Mouse (Mus musculus) gastrocnemius, adult 2 months (tissue): ENCODE data around the gene Gm20671. TPM values are rescaled to one million over a fixed set of nuclear protein-coding genes. Genes with fewer than 3 reads are reported as not detected.

ENCODE experiments used
- DNase-seq: peaks from one replicate; pipeline ENCODE4 v3.0.0; 2022
- H3K27ac ChIP-seq: fragments of 200-600 bp; 2 replicates; pipeline ENCODE4 v1.8.1; 2022; ENCODE audit warnings: mild to moderate bottlenecking
- H3K4me3 ChIP-seq: fragments of 200-600 bp; 2 replicates; pipeline ENCODE4 v1.8.1; 2022; ENCODE audit warnings: mild to moderate bottlenecking, moderate library complexity
- CTCF ChIP-seq: fragments of 200-600 bp; IDR thresholded peaks from 2 replicates; pipeline ENCODE4 v1.8.1; 2022; ENCODE audit warnings: antibody characterized with exemption, mild to moderate bottlenecking, moderate library complexity
- intact Hi-C: fragments of 180-260 bp; cut with DNase I; formaldehyde crosslinking; loops from one replicate; pipeline ENCODE4 v1.15.1; 2025
- total RNA-seq, 2 experiments: library from RNA; stranded (reverse); gene quantifications; 2 replicates each; pipeline ENCODE4 v1.2.3; 2021

The Gm20671 gene
- total RNA-seq, 2 experiments from 2014 or later: not detected

DNA sequence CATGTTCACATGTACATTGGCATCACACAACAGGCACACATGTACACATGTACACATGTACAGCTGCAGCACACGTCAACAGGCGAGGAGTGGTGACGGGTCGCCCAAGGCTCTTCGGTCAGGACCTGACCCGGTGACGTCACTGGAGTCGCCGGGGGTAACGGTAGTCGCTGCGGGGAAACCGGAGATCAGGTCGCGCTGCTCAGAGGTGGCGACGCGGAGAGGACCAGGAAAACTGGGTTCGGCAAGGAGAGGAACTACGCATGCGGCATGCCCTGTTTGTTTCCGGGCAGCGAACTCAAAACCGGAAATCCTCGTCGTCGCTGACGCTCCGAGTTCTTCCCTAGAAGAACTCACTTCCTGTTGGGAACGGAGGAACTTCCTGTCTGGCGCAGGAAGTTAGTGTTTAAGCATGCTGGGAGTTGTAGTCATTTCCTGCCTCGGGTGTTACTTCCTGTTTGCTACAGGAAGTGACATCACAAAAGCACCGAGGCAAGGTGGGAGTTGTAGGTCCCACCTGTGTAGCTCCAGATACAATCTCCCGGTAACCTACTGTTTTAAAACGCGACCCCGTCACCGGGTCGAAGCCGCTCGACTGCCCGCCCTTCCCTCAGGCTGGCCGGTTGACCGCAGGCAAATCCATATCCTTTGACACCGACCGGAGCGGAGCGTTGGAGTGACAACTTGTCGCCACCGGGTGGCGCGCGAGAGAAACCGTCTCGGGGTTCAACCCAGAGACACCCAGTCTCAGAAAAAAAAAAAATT lies 113.0 kb downstream of the Gm20671 start:
- TF ChIP-seq CTCF: peak; percentile 90
- intact Hi-C loops: loop anchor here (1.0 to 10.0 kb wide), 4 partner anchors 32 to 318 kb away; partner anchors contain the start of gene Prr14l
- DNase-seq: peak; percentile 89
- Histone ChIP-seq H3K4me3 (peak overlapping the region; percentile 86), H3K27ac (peak overlapping the region; percentile 93)

DNA sequence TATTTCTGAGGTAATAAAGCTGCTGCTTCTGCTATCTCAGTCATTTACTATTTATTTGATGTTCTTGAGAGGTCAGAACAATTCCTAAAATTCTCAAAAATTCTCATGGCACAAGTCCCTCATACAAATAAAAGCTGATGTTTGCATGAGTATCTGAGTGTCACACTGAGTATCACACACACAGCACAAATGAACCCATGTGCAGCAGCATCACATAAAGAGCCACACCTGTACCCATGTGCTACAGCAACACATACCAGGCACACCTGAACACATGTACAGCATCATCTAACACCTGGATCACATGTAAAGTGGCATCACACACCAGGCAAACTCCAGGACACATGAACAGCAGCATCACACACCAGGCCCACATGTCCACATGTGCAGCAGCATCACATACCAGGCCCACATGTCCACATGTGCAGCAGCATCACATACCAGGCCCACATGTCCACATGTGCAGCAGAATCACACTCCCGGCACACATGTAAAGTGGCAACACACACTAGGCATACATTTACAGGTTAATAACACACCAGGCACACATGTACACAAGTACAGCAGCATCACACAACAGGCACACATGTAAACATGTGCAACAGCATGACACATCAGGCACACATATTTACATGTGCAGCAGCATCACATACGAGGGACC lies 113.7 kb downstream of the Gm20671 start:
- TF ChIP-seq CTCF: no peak
- intact Hi-C loops: loop anchor here (5.0 to 10.0 kb wide), 3 partner anchors 126 to 319 kb away; partner anchors contain the start of gene Prr14l
- peak overlapping the region; percentile 93 for H3K27ac ChIP-seq
- no peak for DNase-seq
- peak overlapping the region; percentile 86 for H3K4me3 ChIP-seq

DNA sequence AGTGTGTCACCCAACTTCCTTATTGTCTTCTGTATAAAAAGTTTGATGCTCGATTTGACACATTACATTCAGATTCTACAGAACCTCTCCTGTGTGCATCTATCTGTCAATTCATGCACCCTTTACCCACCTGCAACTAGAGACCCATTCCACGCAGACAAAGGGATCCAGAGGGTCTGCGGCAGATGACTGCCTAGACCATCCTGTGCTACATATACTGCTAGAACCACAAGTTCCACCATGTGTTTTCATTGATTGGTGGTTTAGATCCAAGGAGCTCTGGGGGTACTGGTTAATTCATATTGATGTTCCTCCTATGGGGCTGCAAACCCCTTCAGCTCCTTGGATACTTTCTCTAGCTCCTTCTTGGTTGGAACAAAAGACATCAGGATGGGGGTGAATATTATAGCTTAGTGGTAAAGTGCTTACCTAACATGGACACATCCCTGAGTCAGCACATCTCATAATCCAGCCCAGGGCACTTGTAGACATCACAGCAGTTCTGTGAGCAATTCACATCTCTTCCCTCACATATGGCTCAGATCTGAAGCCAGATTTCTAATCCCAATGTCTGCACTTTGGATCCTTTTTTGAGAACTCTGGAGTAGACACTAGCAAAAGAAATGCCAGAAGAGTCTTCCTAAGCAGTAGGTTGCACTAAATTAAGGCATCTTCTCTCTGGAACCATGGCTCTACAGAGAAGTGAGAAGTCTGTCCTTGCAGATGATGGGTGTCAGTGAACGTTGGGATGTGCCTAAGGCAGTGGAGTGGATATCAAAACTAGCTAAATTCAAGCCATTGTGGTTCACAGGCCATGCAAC lies 114.5 kb downstream of the Gm20671 start:
- Histone ChIP-seq H3K4me3 (peak overlapping the region; percentile 86), H3K27ac (no peak overlapping the region)
- intact Hi-C loops: loop anchor here (5.0 to 10.0 kb wide), 3 partner anchors 125 to 320 kb away; partner anchors contain the start of gene Prr14l
- no peak for TF ChIP-seq CTCF
- no peak for DNase-seq

GRCm38 (mm10) chr5:32711485-32711884 lies 115.4 kb downstream of the Gm20671 start:
- TF ChIP-seq CTCF: no peak
- no peak overlapping the region for H3K4me3 ChIP-seq
- no peak overlapping the region for H3K27ac ChIP-seq
- intact Hi-C loops: loop anchor here (5.0 to 10.0 kb wide), 3 partner anchors 124 to 321 kb away; partner anchors contain the start of gene Prr14l
- no peak for DNase-seq

DNA sequence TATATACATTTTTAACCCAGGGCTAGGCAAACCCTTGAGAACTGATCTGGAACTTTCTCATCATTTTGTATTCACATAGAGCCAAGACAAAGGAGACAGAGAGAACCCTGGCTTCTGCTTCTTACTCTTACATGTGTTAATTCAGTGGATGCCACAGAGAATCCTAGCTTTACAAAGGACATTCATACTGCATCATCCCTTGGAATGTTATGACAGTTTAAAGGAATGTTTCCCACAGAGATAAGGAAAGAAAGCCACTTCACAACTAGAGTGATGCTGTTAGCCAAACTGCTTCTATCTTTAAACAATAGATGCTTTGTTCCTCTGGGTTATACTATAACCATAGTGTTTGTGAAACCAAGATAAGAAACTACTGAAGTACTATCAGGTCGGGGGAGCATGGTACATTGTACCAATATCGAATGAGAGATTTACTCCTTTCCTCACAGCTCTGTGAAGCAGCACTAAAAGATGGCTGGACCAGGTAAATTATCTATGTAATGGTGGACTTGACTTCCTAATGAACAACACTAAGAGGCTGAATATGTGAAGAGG lies 120.6 kb downstream of the Gm20671 start:
- DNase-seq: no peak
- no peak overlapping the region for H3K27ac ChIP-seq
- TF ChIP-seq CTCF: no peak
- intact Hi-C loops: no loop called here
- H3K4me3 ChIP-seq: no peak overlapping the region

- no peak for DNase-seq
- intact Hi-C loops: no loop called here
- Histone ChIP-seq H3K27ac (no peak overlapping the region), H3K4me3 (no peak overlapping the region)
- no peak for TF ChIP-seq CTCF
Observed at GRCm38 (mm10) chr5:32697208-32697867, 129.6 kb downstream of the Gm20671 start.

DNA sequence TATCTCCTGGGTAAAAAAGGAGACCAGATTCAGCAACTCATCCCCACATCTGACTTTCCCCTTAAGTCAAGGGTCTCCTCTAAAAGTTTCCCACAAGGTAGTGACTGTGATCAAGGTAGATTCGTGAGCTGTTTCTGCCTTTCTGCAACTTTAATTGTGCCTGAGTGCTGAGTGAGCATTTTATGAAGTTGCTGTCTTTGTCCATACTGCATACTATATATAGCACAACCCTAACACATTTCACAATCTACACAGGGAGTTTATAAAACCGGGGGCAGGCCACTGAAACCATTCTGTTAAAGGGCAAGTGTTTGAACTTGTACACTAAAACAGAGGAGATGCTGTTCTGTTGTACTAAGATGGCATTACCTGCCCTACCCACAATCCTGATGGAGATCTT lies 133.5 kb downstream of the Gm20671 start:
- intact Hi-C loops: no loop called here

More for the DNA sequence above, 133.5 kb downstream of the Gm20671 start:
- TF ChIP-seq CTCF: no peak
- H3K4me3 ChIP-seq: no peak overlapping the region
- H3K27ac ChIP-seq: no peak overlapping the region
- DNase-seq: no peak

Other genes with a start within 250 kb of the Gm20671 start
- 1 to 10 TPM; 9.1 to 9.8 TPM for gene Yes1, start 215.9 kb downstream of the Gm20671 start, total RNA-seq
- gene Pisd, start 41.5 kb downstream of the Gm20671 start, total RNA-seq: 10 to 100 TPM; 10.5 to 15.8 TPM
- 1 to 10 TPM; 4.3 to 6.2 TPM for gene Prr14l, start 27.1 kb upstream of the Gm20671 start, total RNA-seq
- 10 to 100 TPM; 13.3 to 15.6 TPM for gene Depdc5, start 36.6 kb upstream of the Gm20671 start, total RNA-seq
- 10 to 100 TPM; 39.5 to 59.5 TPM for gene Ywhah, start 191.7 kb upstream of the Gm20671 start, total RNA-seq